Mouse (Mus musculus) heart, postnatal 36 days (tissue): ENCODE measurements at regions not wholly inside any gene's neighbourhood (a gene's known extent, or its start where the extent isn't known, plus 50 kb on each side); places are given as distances from the start of the nearest gene placed in this dataset.

Source experiments
- DNase-seq, 2 experiments: peaks; one replicate each; pipeline ENCODE4 v3.0.0; 2021 to 2022
- intact Hi-C: fragments of 180-260 bp; cut with DNase I; formaldehyde crosslinking; loops from one replicate; pipeline ENCODE4 v1.15.1; 2025

DNA sequence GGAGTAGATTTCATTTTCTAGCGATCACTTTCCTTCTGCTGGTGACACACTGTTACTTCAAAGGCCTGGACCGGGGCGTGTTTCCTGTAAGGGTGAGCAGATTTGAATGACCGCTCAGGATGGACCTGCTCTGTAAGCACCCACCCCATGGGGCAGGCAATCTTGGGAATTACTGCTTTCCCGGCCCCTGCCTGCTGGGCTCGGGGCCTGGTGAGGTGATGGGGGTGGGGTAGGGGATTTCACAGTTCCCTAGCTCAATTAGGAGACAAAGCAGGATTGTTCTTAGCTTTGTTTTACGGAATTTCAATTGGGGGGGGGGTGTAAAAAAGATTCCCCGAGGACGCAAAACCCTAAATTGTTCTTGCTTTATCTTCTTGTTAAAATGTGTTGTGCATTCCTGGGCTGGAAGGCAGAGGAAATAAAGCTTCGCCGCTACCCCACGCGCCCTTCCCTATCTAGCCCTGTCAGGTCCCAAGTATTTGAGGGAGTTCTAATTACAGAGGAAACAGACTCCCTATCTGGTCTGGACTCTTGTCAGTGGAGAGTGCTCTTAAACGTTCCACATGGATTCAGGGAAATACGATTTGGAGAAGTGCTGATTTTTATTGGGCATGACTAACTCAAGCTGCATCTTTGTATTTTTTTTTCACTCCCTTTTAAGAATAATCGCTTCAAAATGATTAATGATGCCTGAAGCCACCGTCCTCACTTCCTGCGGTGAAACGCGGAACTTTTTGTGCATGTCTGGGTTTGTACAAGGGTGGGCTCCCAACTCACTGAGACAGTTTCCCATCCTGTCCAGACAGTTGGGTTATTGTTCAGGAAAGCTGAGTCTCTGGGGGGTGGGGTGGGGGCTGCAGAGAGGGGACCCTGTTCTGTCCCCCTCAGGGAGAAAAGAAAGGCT, 194.3 kb downstream of the Enc1 start:
- intact Hi-C loops = loop anchor here (2.0 to 10.0 kb wide), 3 partner anchors 138 to 500 kb away; partner anchors contain the start of gene Enc1

DNA sequence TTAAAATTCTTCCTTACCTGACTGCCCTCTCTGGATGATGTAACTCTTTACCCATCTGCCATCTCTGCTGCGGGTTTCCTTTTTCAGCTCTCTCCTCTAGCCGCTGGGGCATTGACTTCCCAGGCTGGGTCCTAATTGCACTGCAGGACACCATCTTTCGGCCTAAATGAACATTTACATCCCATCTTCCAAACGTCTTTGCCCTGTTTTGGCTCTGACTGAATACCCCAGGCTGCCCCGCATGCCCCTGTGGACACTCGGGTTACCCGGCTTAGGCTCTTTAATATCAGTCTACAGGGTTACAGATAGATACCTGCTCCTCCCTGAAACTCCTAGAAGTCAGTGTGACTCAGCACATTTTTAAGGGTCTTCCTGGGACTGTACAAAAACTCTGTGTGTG, 193.3 kb downstream of the Enc1 start:
- intact Hi-C loops = loop anchor here (2.0 to 10.0 kb wide), 2 partner anchors 193 to 501 kb away; partner anchors contain the start of gene Enc1
- DNase-seq = no peak

More for the DNA sequence above, 194.3 kb downstream of the Enc1 start:
- DNase-seq = peak in 1 of 2 experiments; percentile 29

DNA sequence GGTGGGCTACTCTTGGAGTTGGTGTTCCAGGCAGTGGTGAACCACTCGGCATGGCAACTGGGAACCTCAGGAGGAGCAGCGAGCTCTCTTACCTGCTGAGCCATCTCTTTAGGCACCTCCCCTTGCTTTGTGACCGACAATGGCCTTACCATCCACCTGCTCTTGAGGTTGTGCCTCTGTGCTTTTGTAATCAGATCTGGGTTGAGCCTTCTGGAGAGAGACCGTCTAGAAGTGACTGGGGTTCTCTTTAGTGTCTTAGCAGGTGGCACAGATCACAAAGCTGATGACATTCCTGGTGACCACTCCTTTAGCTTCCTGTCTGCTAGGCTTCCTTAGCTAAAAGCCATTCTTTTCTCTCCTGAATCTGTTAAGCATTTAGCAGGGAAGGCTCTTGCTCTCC, 191.7 kb downstream of the Enc1 start:
- DNase-seq = no peak
- intact Hi-C loops = loop anchor here (10.0 kb wide), 1 partner anchor 502 kb away; no protein-coding TSS in a partner anchor

DNA sequence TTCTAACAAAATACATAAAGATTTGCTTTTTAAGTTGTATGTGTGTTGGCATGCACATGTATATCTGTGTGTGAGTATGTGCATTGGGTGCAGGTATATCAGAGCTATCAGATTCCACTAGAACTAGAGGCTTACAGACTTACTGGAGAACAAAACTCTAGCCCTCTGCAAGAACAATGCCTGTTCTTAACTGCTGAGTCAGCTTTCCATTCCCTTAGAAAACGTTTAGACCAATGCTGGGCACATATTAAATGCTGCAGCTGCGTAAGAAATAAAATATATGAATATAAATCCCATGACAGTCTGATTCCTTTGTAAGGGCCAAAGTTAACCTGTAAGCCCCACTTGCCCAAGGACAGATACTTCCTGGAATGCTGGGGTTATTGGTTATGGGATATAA, 190.0 kb downstream of the Enc1 start:
- intact Hi-C loops = loop anchor here (10.0 kb wide), 1 partner anchor 504 kb away; no protein-coding TSS in a partner anchor

DNA sequence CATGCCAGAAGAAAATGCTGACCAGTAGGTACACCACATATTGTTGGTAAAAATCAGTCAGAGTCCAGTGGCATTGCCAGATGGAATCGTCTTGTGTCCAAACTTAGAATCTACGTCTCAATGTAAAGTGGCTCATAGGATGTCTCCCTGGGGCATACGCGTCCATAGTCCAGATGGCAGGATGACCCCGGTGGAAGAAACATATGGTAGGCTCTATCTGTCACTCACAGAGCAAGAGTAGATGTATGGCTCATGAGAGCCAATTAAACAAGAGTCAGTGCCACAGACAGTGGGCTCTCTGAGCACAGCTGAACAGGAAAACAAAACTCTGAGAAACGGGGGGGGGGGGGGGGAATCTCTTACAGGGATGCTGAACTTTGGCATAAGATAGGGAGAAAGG, 187.3 kb downstream of the Enc1 start:
- intact Hi-C loops = no loop called here
- no peak for DNase-seq

More for the DNA sequence above, 190.0 kb downstream of the Enc1 start:
- DNase-seq = no peak

DNA sequence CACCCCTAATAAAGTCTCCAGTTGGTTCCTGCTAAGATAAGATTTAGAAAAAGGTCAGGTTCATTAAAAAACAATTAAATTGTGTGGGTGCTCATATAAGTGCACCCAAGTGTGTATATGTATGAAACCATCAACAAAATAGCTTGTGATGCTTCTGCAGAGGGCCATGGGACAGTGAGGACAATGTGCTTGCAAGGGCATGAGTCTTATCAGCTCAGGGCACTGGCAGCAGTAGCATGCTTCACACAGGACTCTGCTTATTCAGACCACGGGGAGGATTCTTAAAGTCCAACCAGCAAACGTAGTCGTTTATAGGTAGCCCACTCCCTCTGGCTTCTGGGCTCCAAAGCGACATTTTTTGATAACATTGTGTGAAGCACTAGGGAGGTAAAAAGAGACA, 186.6 kb downstream of the Enc1 start:
- intact Hi-C loops = no loop called here
- no peak for DNase-seq

DNA sequence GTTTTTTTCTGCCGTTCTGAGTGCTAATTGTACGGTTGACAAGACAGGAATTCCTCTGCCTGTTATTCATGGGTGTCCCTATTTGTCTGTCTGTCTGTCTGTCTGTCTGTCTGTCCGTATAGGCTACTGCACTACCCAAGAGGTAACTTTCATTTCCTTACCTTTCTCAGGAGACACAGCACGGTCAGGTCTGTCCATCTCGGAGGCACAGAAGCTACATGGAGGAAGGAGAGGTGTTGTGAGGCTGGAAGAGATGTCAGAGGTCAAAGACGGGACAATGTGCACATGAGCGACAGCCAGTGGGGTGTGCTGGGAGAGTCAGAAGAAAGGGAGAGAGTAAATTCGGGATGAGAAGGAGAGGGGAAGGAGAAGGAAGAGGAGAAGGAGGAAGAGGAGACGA, 184.8 kb downstream of the Enc1 start:
- intact Hi-C loops = no loop called here
- DNase-seq = no peak

DNA sequence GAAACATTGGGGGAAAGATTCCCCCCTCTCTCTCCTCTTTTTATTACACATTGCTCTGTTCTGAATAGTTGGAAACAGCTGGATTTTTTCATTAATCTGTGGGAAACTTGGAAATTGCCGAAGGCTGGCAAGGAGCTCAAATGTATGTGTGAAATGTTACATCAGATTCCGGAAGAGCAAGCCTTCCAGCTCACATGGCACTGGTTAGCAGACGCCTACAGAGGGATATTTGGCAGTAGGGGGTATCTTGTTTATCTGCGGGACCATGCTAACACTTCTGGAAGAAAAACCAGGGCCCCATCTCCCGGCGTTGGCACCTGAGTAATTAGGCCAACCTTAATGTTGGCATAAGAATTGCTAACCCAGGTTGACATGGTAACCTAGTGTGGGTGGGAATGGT, 183.0 kb downstream of the Enc1 start:
- no peak for DNase-seq
- intact Hi-C loops = no loop called here

DNA sequence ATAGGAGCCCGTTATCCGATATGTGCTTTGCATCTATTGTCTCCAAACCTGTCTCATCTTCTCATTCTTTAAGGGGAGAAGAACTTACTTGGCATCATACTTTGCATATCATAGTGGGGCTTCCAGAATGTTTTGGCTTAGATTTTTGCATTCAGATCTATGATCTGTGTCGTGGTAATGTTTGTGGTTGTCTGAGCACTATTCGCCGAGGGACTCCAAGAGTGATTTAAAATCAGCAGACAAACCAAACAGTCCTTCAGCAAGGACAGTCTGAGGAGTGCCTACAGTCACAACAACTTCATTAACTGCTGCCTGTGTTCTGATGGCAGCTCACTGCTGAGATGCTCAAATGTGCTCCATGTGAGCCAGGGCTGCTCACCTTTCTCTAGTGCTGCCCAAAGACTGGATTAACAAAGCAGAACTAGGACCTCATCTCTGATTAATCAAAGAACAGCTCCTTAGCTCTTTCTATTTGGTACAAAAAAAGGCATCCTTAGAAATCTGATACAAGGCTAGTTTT, 182.5 kb downstream of the Enc1 start:
- intact Hi-C loops = no loop called here

DNA sequence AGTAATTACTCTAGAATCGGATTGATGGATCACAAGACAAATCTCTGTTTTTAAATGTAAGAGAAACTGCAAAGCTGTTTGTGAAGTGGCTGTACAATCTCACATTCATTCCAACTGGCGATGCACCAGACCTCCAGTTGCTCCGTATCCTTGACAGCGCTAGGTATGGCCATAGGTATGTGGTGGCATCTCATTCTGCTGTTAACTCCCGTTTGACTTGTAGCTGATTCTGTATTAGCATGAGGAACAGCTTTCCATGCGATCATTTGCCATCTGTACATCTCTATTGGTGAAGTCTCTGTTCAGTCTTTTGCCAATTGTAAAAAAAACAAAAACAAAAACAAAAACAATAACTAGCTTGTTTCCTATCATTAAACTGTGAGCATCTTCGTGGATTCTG, 182.0 kb downstream of the Enc1 start:
- intact Hi-C loops = no loop called here
- no peak for DNase-seq

More for the DNA sequence above, 182.5 kb downstream of the Enc1 start:
- no peak for DNase-seq

DNA sequence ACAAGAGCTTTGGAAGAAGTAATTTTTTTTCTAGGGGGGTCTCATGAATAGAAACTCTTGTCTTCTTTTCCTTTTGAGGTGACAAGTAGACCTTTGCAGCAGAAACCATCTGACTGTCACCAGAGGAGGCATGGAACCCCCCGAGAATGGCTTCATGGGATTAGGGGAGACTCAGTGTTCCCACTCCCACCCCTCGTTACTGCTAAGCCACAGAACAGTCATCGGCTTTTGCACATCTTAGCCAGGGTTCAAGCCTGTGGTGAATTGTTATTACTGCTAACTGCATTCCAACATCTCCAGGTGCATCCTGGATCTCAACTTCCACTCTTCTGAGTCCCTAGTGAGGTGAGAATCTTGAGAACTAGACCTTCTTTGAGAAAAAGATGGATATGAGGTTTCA, 180.9 kb downstream of the Enc1 start:
- intact Hi-C loops = no loop called here

DNA sequence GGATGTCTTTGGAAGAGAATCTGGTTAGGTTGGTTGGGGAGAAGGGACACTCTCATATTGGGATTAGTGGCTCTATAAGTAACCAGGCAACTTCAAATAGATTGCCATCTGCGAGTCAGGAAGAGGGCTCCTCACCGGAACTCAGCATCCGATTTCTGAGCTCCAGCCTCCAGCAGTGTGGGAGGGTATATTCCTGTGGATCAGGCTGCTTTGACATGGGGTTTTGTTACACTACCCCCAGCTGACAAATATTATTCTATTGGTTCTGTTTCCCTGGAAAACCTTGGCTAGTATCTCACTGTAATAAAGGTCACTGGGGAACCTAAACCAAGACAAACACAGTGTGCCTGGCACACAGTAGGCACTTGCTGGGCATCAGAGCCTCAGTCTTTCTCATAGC, 179.9 kb downstream of the Enc1 start:
- no peak for DNase-seq
- intact Hi-C loops = no loop called here

More for the DNA sequence above, 180.9 kb downstream of the Enc1 start:
- DNase-seq = no peak

DNA sequence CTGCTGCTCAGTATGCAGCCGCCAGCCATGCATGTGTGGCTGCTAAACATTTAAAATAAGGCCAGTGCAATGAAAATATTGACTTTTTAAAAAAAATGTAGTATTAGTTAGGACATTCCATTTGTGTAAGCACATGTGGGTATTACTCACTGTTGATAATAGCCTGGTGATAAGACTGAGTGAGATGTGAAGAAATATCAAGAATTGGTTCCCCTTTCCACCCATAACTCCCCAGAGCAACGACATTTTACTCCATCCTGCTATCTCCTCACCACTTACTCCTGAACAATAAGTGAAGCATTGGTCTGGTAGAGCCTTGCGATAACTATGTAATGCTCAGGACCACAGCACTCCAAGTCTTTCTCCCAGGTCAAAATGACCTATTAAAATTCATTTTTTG, 178.2 kb downstream of the Enc1 start:
- intact Hi-C loops = no loop called here

DNA sequence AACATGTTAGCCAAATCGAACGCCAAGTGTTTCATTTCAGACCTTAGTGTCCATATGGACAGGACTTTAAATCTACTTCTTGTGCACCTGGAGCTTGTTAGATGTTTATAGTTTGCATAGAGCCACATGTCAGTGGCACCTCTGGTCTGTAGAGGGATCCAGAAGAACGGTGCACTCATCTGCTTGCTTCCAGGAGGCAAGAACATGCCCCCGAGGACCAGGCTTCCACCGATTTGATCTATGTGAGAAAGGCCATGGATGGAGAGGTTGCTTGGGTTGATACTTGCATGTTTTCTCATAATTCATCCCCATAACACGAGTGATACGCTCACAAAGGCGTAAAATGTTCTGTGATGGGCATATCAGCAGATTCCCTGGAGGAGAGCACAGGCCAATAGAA, 177.8 kb downstream of the Enc1 start:
- DNase-seq = no peak
- intact Hi-C loops = no loop called here

More for the DNA sequence above, 178.2 kb downstream of the Enc1 start:
- no peak for DNase-seq

DNA sequence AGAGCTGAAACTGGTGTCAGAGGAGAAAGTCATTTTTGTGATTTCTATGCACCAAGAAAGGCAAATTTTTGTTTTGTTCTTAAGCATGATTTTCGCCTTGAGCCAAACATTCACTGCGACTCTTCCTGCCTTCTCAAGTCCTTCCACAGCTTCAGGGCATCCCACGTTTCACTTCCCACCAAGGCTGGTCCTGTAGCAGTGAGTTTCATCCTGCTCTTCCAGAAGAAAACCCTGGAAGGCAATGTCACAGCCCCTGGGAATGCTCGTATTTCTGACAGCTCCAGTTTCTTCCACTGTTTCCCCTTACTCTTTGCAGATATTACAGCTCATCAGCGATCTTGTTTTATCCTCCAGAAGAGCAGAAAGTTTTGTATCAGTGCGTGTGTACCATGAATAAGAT, 177.2 kb downstream of the Enc1 start:
- intact Hi-C loops = no loop called here
- DNase-seq = no peak

DNA sequence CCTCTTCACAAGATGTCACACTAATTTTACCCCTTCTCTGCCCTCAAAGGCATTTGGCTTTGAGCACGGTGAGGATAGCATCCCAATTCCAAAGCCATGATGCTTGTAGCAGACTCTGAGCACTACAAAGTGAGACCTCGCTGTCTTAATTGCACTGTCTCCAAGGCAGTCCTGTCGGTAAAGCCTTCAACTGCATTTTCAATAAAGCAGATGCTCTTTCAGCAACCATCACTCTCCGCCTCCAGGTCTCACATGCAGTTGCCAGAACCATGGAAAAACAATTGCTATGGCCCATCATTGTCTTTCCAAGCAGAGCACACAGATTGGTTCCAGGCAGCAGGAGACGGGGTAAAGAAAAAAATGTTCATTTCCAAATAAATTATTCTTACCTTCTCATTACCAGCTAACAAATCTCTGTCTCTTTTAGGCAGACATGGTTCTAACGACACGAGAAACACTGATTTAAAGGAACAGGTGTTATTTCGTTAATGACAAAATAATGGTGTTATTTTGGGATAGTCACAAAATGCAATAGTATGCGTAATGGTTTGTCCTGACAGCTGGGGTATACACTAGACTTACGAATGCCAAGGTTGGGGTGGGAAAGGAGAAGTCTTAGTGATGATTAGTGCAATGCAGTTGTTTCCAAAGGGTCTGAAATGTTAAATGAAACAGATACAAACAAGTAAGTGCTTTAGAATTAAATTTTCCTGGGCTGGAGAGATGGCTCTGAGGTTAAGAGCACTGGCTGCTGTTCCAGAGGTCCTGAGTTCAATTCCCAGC, 175.2 kb downstream of the Enc1 start:
- DNase-seq = no peak
- intact Hi-C loops = no loop called here

DNA sequence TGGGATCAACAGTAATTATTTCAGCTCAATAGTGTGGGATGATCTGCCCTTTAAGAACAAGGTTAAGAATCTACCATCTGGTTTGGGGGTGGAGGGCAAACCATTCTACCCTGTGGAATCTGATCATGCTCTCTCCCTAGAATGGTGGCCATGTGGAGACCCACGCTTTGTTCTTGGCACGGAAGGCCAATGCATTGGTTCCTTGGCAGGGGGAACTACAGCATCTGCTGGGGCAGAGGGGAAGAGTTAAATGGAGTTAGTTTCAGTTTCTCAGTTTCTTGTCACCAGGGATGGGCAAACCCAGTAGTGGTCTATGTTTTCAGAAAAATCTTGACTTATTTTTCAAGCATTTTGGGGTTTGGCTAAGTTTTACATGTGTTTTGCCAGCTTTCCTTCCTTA, 174.5 kb downstream of the Enc1 start:
- no peak for DNase-seq
- intact Hi-C loops = no loop called here

DNA sequence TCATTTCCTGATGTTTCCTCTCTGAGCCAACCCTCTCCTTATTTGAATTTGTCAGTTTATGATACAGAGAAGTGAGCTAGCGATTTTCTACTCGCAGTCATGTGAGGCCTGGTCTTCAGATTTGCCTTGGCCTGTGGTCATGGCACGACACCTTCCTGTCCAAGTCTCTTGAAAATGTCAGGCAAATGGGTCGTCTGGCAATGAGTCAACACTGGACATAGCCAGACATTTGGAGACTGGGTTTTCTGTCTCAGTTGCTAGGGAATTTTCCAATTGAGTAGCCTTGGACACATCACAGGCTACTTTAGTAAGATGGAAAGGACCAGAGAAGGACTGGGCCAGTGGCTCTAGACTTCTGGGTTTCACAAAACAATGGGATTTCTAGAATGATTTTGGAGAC, 171.2 kb downstream of the Enc1 start:
- DNase-seq = no peak
- intact Hi-C loops = no loop called here

DNA sequence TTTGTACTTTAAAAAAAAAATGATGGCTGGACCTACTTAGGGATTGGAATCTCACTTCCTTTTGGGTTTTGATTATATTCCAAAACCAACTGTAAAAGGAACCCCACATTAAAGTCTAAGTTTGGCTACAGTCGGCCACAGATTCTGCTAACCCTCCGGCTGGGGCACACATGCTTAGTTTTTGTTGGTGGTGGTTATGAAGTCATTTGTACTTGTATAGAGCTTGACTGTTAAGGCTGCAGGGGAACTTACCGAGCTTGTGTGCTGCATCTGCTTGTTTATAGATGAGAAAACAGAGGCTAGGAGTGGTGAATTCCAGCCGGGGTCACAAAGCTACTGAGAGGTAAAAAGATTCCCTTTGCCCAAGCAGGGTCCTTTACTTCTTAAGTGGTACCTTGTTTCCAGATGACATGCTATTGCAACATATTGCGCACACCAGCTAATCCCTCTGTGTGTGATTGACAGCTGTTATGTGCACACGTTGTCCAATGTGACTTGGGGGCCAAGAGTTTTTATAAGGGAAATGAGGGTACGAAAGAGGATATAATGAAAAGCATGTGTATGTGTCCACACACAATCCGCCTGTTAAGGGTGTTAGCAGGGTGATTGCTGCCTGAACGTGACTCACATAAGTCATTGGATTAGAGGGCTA, 169.8 kb downstream of the Enc1 start:
- intact Hi-C loops = no loop called here
- no peak for DNase-seq

DNA sequence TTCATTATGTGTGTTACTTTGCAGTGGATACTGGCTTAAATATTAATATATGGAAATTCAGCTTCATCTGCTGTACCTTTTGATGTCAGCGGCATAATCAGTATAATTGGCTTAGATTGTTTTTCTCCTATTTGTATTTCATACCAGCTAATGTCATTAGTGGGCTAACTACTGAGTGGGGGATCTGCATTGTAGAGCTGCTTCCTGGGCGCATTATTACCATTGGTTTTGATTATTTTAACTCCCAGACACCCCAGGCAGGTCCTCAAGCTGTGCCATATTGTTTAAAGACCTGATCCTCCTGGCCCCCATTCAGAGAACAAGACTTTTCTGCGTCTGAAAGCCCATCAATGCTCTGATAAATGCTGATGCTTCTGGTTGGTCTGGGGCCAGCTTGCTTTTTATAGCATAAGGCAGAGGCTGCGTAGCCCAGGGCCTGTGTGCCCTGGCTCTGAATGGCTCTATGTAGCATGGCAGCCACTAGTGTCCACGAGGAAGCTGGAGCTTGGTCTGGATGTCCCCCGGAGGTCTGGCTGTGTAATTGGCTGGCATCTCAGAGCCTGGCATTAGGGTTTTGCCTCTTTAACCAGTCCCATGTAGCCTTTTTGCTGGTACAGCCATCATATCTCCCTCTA, 169.1 kb downstream of the Enc1 start:
- intact Hi-C loops = no loop called here

More for the DNA sequence above, 169.1 kb downstream of the Enc1 start:
- DNase-seq = no peak
